Mouse (Mus musculus) midbrain, embryonic 16.5 days (tissue): ENCODE data around the gene Arf4. TPM values are rescaled to one million over a fixed set of nuclear protein-coding genes. Genes with fewer than 3 reads are reported as not detected.
"Not testable (repeated sequence)": the region's sequence is repeated elsewhere in the genome, so short reads cannot be mapped to it uniquely, and the experiment has no call there.

ENCODE experiments used
- ATAC-seq: fragments of 200-750 bp; cut with Nextera tagmentation; 2 replicates; pipeline ENCODE4 v1.8.0; 2017; ENCODE audit warnings: moderate TSS enrichment
- H3K27ac ChIP-seq: fragments of 300-500 bp; sonication (generic); 2 replicates; pipeline ENCODE4 v1.5.1; 2014; ENCODE audit warnings: mild to moderate bottlenecking, low read length, mixed read lengths
- H3K27me3 ChIP-seq: fragments of 300-500 bp; sonication (generic); 2 replicates; pipeline ENCODE4 v1.6.1; 2014; ENCODE audit warnings: low read depth, low read length, mixed read lengths; ENCODE audit not compliant: control insufficient read depth, insufficient read depth
- H3K36me3 ChIP-seq: fragments of 300-500 bp; sonication (generic); 2 replicates; pipeline ENCODE4 v1.6.1; 2014; ENCODE audit warnings: mild to moderate bottlenecking, low read length, moderate library complexity, mixed read lengths; ENCODE audit not compliant: control insufficient read depth, insufficient read depth
- H3K4me1 ChIP-seq: fragments of 300-500 bp; sonication (generic); 2 replicates; pipeline ENCODE4 v1.6.1; 2014; ENCODE audit warnings: mild to moderate bottlenecking, low read length, mixed read lengths; ENCODE audit not compliant: control insufficient read depth, insufficient read depth
- H3K4me2 ChIP-seq: fragments of 300-500 bp; sonication (generic); 2 replicates; pipeline ENCODE4 v1.6.1; 2014; ENCODE audit warnings: mild to moderate bottlenecking, low read length, mixed read lengths
- H3K4me3 ChIP-seq: fragments of 300-500 bp; sonication (generic); 2 replicates; pipeline ENCODE4 v1.5.1; 2014; ENCODE audit warnings: low read depth, mild to moderate bottlenecking, low read length, moderate library complexity, mixed read lengths
- H3K9ac ChIP-seq: fragments of 300-500 bp; sonication (generic); 2 replicates; pipeline ENCODE4 v1.6.1; 2014; ENCODE audit warnings: low read depth, low read length, mixed read lengths
- H3K9me3 ChIP-seq: fragments of 300-500 bp; sonication (generic); replicated peaks from 2 replicates; pipeline ENCODE4 v1.6.1; 2014; ENCODE audit warnings: mild to moderate bottlenecking, low read length, mixed read lengths; ENCODE audit not compliant: control insufficient read depth, poor library complexity, severe bottlenecking
- WGBS: fragments of 180-500 bp; shearing (Covaris S2); extraction: QIAGEN DNeasy Blood & Tissue Kit; methylation state at CpG from one replicate; pipeline ENCODE4 v1.1.7; 2014; 5-methylcytosine and 5-hydroxymethylcytosine counted together
- microRNA-seq: library from miRNA; unstranded; fragments of <30 nt; microRNA quantifications from one replicate; pipeline ENCODE4, GENCODE M21; 2017
- polyA plus RNA-seq: library from polyadenylated mRNA; unstranded; fragments of >200 nt; fragmentation: Nextera tagmentation; extraction: Ambion mirVana; gene quantifications from 2 replicates; pipeline ENCODE4 v1.2.1, GENCODE M21; 2015

Gene Arf4
- polyA plus RNA-seq, 1 experiment from 2014 or later = 505 TPM

GRCm38 (mm10) chr14:26705246-26705645 lies 67.4 kb downstream of the Arf4 start:
- H3K4me1 ChIP-seq, H3K27me3 ChIP-seq, H3K9ac ChIP-seq, H3K9me3 ChIP-seq, H3K4me2 ChIP-seq, H3K4me3 ChIP-seq, ATAC-seq, H3K36me3 ChIP-seq, H3K27ac ChIP-seq: not testable (repeated sequence)
- WGBS = 85% methylated on average over 5 of the region's 5 CpGs

Small RNA genes lying within 50 kb of the gene (microRNA-seq; reads per million reads assigned to microRNA genes)
- gene Mir7672 = 1.0 reads per million

Other genes with a start within 250 kb of the Arf4 start
- 11.3 and 13.6 TPM in 2 replicates for gene Slmap, start 103.1 kb upstream of the Arf4 start, polyA plus RNA-seq
- gene Dennd6a, start 64.2 kb upstream of the Arf4 start, polyA plus RNA-seq = 15.2 and 17.3 TPM in 2 replicates
- 12.2 and 12.5 TPM in 2 replicates for gene Pde12, start 31.8 kb downstream of the Arf4 start, polyA plus RNA-seq
- gene Dnah12, start 55.2 kb downstream of the Arf4 start, polyA plus RNA-seq = 0.11 and 0.19 TPM in 2 replicates